Mouse (Mus musculus): ENCODE results near the gene Tacr2. TPM values are rescaled to one million over a fixed set of nuclear protein-coding genes. Genes with fewer than 3 reads are reported as not detected.

Tacr2 gene
- 10 to 100 TPM; 18.6 to 18.7 TPM for total RNA-seq (2021)
- long read RNA-seq, experiment 1, transcript Tacr2-201 (5 exons, 2,258 nt): major isoform, 13 of 21 reads
- long read RNA-seq, experiment 1, partial matches to known transcripts: 1 of 21 reads
- long read RNA-seq, experiment 1, other reads (novel, unspliced or antisense): 7 of 21 reads
- long read RNA-seq, experiment 2, transcript Tacr2-201 (5 exons, 2,258 nt): major isoform, 18 of 30 reads
- long read RNA-seq, experiment 2, partial matches to known transcripts: 10 of 30 reads
- long read RNA-seq, experiment 2, other reads (novel, unspliced or antisense): 2 of 30 reads

GRCm38 (mm10) chr10:62252000-62252488, at the start of gene Tacr2:
Gene Tacr2, plus strand, starts transcription at chr10:62252438.
- peak; percentile 28 to 40 for DNase-seq (ENCODE audit: low spot score in 2 of 2)

GRCm38 (mm10) chr10:62202574-62202973, 49.7 kb upstream of the Tacr2 start:
- no peak for DNase-seq (ENCODE audit: low spot score in 2 of 2)

GRCm38 (mm10) chr10:62208241-62208896, 43.9 kb upstream of the Tacr2 start:
- no peak for DNase-seq (ENCODE audit: low spot score in 2 of 2)

GRCm38 (mm10) chr10:62211310-62211709, 40.9 kb upstream of the Tacr2 start:
- DNase-seq (ENCODE audit: low spot score in 2 of 2): no peak

- no peak for DNase-seq (ENCODE audit: low spot score in 2 of 2)
Measured at GRCm38 (mm10) chr10:62215169-62215616, 37.0 kb upstream of the Tacr2 start.

- no peak for DNase-seq (ENCODE audit: low spot score in 2 of 2)
Measured at GRCm38 (mm10) chr10:62215633-62216032, 36.6 kb upstream of the Tacr2 start.

GRCm38 (mm10) chr10:62216595-62216994, 35.6 kb upstream of the Tacr2 start:
- DNase-seq (ENCODE audit: low spot score in 2 of 2): no peak

- no peak for DNase-seq (ENCODE audit: low spot score in 2 of 2)
Measured at GRCm38 (mm10) chr10:62217196-62217595, 35.0 kb upstream of the Tacr2 start.

GRCm38 (mm10) chr10:62218044-62218788, 34.0 kb upstream of the Tacr2 start:
- DNase-seq (ENCODE audit: low spot score in 2 of 2): no peak

- DNase-seq (ENCODE audit: low spot score in 2 of 2): no peak
Measured at GRCm38 (mm10) chr10:62218789-62219172, 33.5 kb upstream of the Tacr2 start.

- DNase-seq (ENCODE audit: low spot score in 2 of 2): no peak
Measured at GRCm38 (mm10) chr10:62220732-62221514, 31.3 kb upstream of the Tacr2 start.

- DNase-seq (ENCODE audit: low spot score in 2 of 2): no peak
Measured at GRCm38 (mm10) chr10:62221647-62222046, 30.6 kb upstream of the Tacr2 start.

GRCm38 (mm10) chr10:62222777-62223176, 29.5 kb upstream of the Tacr2 start:
- no peak for DNase-seq (ENCODE audit: low spot score in 2 of 2)

- DNase-seq (ENCODE audit: low spot score in 2 of 2): no peak
Measured at GRCm38 (mm10) chr10:62224231-62224630, 28.0 kb upstream of the Tacr2 start.

GRCm38 (mm10) chr10:62225839-62226238, 26.4 kb upstream of the Tacr2 start:
- DNase-seq (ENCODE audit: low spot score in 2 of 2): no peak

GRCm38 (mm10) chr10:62228126-62228525, 24.1 kb upstream of the Tacr2 start:
- DNase-seq (ENCODE audit: low spot score in 2 of 2): no peak

GRCm38 (mm10) chr10:62230708-62231394, 21.4 kb upstream of the Tacr2 start, which contains the start of gene Tspan15:
Gene Tspan15, minus strand, starts transcription at chr10:62231251.
- peak; percentile 86 to 91 for DNase-seq (ENCODE audit: low spot score in 2 of 2)

- no peak for DNase-seq (ENCODE audit: low spot score in 2 of 2)
Measured at GRCm38 (mm10) chr10:62231395-62231732, 20.9 kb upstream of the Tacr2 start.

GRCm38 (mm10) chr10:62231811-62232210, 20.4 kb upstream of the Tacr2 start:
- DNase-seq (ENCODE audit: low spot score in 2 of 2): no peak

- DNase-seq (ENCODE audit: low spot score in 2 of 2): no peak
Measured at GRCm38 (mm10) chr10:62236165-62236564, 16.1 kb upstream of the Tacr2 start.
